Mouse (Mus musculus) retina, adult 2 months (tissue): Measurements from ENCODE around the gene Olfr1367.
"Not testable (repeated sequence)": the region's sequence is repeated elsewhere in the genome, so short reads cannot be mapped to it uniquely, and the experiment has no call there.

Experiments
- DNase-seq: peaks from one replicate; pipeline ENCODE4 v3.0.0-alpha.2; 2012; ENCODE audit warnings: low read depth, low spot score

Gene Olfr1367

DNA sequence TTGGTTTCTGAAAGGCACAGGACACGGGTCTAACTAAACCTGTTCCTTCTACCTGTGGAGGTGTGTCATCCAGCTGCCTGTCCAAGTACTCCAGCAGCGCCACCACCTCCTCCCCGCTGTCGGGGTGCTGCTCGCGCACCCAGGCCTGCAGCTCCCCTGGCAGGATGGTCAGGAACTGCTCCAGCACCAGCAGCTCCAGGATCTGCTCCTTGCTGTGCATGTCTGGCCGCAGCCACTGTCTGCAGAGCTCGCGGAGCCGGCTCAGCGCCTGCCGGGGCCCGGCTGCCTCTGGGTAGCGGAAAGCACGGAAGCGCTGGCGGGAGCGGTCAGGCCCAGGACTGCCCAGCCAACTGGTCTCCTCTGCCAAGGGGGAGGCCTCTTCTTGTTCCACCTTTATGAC is 49.3 kb downstream of the Olfr1367 start:
- not testable (repeated sequence) for DNase-seq

DNA sequence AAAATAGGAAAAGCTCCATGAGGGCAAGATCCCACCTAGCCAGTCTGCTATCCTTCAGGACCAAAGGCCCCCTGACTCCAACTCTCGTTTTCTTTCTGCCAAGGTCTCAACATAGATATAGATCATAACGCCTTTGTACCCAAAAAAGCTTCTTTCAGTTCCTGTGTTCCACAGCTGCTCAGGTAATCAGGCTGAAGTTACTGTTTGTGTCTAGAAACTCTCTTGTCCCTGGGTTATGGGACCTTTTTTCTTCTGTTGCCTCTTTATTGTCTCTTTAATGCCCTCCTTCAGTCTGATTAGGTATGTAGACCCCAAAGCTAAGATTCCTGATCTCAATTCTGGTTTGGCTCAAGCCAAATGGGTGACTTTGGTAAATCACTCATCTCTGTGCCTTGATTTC is 50.8 kb downstream of the Olfr1367 start:
- no peak for DNase-seq
